Mouse (Mus musculus): ENCODE measurements at regions not wholly inside any gene's neighbourhood (a gene's known extent, or its start where the extent isn't known, plus 50 kb on each side); places are given as distances from the start of the nearest gene placed in this dataset.

GRCm38 (mm10) chr10:56453578-56454069 lies 76.5 kb downstream of the Gja1 start:
- in situ Hi-C loops (cut with MboI, MseI), result loop anchor here in 1 of 2 experiments (25.0 kb wide), 1 partner anchor 1784 kb away; the partner anchor contains the start of genes Duxf3 and Gm4981

GRCm38 (mm10) chr10:56455867-56456468 lies 78.8 kb downstream of the Gja1 start:
- in situ Hi-C loops (cut with MboI, MseI), result loop anchor here in 1 of 2 experiments (25.0 kb wide), 1 partner anchor 1781 kb away; the partner anchor contains the start of genes Duxf3 and Gm4981

DNA sequence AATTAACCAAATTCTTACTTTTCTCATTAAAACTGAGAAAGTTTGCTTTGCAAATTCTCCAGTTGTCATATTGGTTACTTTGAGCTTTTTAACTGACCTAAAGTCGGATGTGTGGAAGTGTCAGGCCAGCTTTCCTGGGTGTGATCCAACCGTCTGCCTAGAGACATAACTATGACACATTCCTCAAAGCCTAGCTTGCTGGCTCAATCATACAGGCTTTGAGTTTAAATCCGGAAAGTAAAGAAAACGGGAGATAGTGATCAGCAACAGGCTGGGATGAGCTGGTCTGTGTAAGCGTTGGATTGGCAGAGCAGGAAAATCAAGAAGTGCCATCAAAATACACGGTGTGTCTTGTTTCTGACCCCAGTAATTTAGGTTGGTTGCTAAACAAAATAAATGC lies 91.4 kb downstream of the Gja1 start:
- in situ Hi-C loops (cut with MboI, MseI), result loop anchor here in 1 of 2 experiments (25.0 kb wide), 1 partner anchor 1769 kb away; the partner anchor contains the start of genes Duxf3 and Gm4981

GRCm38 (mm10) chr10:56468993-56469712 lies 92.0 kb downstream of the Gja1 start:
- in situ Hi-C loops (cut with MboI, MseI), result loop anchor here in 1 of 2 experiments (25.0 kb wide), 1 partner anchor 1768 kb away; the partner anchor contains the start of genes Duxf3 and Gm4981

DNA sequence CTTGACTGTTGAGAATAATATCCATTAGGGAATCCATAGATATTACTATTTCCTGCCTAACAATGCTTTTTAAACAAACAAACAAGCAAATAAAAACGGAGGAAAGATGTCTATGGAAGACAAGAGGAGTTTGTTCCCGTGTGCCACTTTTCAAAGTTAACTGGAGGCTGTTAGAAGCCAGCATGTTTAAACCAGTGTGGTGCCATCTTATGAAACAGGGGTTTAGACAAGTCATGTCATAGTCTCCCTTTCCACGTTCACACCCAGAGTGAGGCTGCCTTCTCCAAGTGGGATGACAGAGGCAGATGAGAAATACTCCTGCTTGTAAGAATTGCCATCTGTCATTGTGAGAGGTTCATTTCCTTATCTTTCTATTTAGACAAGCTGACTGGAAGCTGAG lies 92.8 kb downstream of the Gja1 start:
- in situ Hi-C loops (cut with MboI, MseI), result loop anchor here in 1 of 2 experiments (25.0 kb wide), 1 partner anchor 1767 kb away; the partner anchor contains the start of genes Duxf3 and Gm4981

GRCm38 (mm10) chr10:56474951-56475350 lies 97.8 kb downstream of the Gja1 start:
- in situ Hi-C loops (cut with MboI, MseI), result loop anchor here in 1 of 2 experiments (25.0 kb wide), 1 partner anchor 1762 kb away; the partner anchor contains the start of genes Duxf3 and Gm4981

- in situ Hi-C loops (cut with MboI, MseI), result no loop called here
These were observed 105.1 kb downstream of the Gja1 start for GRCm38 (mm10) chr10:56482156-56482716.

DNA sequence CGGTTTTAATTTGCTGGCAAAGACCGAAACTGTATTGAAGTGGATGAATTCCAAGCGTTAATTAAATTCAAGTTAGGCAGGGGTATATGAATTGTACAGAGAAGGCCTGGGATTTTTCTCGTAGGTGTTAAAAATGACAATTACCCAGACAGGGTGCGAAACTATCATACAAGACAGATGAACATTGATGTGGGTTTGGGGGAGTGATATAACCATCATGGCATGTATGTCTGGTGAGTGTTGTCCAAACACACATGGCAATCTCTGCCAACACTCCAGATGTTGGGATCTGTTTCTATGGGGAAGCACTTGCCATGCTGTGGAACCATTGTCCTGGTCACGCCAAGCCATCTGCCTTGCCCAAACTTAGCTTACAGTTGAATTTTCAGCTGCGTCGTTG lies 107.8 kb downstream of the Gja1 start:
- in situ Hi-C loops (cut with MboI, MseI), result loop anchor here in 1 of 2 experiments (5.0 kb wide), 1 partner anchor 113 kb away; no protein-coding TSS in a partner anchor

DNA sequence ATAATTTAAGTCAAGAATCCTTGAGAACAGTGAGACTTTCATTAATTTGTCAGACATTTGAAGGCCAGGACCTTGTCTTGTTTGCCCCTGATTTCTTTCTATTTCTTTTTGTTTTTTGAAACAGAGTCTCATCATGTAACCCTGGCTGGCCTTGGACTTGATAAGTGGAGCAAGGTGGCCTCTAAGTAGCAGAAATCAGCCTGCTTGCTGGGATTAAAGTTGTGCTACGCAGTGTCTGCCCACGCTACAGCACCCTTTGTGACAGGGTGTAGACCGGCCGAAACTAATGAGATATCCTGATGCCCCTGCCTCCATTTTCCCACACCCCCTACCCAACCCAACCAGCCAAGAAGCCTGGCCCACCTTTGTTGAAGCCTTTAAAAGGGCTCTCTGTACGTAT lies 108.6 kb downstream of the Gja1 start:
- in situ Hi-C loops (cut with MboI, MseI), result loop anchor here in 1 of 2 experiments (5.0 kb wide), 1 partner anchor 113 kb away; no protein-coding TSS in a partner anchor

DNA sequence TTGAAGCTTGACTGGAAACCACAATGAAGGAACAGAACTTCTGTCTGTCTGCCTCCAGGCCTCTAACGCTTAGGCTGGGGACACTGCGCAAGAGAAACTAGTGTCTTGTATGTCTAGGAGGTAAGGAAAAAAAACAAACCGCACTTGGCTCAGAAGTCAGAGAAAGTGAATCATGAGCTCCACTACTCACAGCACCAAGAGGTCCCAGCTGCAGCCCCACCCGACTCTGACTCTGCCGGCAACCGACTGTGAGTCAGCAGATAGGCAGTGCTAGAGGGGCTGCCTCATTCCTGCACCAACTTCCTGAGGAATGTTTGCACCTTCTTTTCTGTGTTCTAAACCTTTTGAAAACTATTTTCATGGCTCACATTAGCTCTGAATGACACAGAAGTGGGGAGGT lies 109.5 kb downstream of the Gja1 start:
- in situ Hi-C loops (cut with MboI, MseI), result loop anchor here in 1 of 2 experiments (5.0 kb wide), 1 partner anchor 114 kb away; no protein-coding TSS in a partner anchor

GRCm38 (mm10) chr10:56493461-56493860 lies 116.3 kb downstream of the Gja1 start:
- in situ Hi-C loops (cut with MboI, MseI), result no loop called here

DNA sequence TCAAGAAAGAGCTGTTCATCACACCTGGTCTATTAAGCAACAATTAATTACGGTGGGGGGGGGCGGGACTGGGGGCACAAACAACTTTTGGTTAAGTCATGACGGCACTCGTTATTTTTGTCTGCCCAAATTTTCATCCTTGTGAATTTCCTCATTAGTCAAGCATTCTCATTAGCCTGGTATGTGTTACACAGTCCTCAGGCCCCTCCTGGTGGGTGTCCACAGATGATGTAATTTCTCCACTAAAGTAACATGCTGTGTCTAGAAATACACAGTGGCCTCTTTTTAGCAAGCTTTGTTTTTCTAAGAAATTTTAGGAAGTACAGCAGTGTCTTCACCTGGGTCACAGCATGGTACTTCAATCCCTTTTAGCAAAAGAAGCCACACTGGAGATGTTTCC lies 118.2 kb downstream of the Gja1 start:
- in situ Hi-C loops (cut with MboI, MseI), result no loop called here

- in situ Hi-C loops (cut with MboI, MseI), result no loop called here
These were observed 141.9 kb downstream of the Gja1 start for GRCm38 (mm10) chr10:56519041-56519440.

- in situ Hi-C loops (cut with MboI, MseI), result loop anchor here in 1 of 2 experiments (25.0 kb wide), 1 partner anchor 1863 kb away; no protein-coding TSS in a partner anchor
These were observed 148.7 kb downstream of the Gja1 start for GRCm38 (mm10) chr10:56525791-56526190.

GRCm38 (mm10) chr10:56537091-56537490 lies 160.0 kb downstream of the Gja1 start:
- in situ Hi-C loops (cut with MboI, MseI), result loop anchor here (10.0 to 25.0 kb wide), 2 partner anchors 1118 to 1875 kb away; no protein-coding TSS in a partner anchor

DNA sequence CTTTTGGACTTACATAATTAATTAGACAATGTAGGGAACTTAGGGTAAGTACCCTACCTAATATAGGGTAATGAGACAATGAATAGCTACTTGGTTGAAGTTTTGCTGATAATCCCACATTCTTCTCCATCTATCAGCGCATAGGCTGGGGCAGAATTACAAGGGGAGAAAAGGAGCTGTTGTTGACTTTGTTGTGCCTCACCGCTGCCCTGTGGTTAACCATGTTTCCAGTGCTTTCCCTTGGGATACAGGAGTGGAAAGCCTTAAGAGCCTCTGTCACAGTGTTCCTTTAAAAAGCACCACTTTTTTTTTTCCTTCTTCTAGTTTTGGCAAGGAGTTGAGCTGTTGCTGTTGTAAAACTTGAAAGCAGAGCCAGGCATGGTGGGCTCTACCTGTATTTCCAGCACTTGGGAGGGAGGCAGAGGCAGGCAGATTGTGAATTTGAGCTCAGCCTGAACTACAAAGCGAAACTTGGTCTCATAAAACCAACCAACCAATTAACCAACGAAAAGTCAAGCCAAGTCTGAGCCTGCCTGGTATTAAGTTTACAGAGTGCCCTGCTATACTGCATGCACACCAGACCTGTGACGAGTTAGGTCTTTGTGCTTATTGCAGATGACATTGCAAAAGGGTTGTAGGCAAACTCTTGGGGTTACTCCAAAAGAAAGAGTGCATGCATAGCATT lies 162.8 kb downstream of the Gja1 start:
- in situ Hi-C loops (cut with MboI, MseI), result loop anchor here (10.0 to 25.0 kb wide), 2 partner anchors 1115 to 1878 kb away; no protein-coding TSS in a partner anchor

GRCm38 (mm10) chr10:56542106-56542505 lies 165.0 kb downstream of the Gja1 start:
- in situ Hi-C loops (cut with MboI, MseI), result loop anchor here in 1 of 2 experiments (25.0 kb wide), 1 partner anchor 1880 kb away; no protein-coding TSS in a partner anchor

DNA sequence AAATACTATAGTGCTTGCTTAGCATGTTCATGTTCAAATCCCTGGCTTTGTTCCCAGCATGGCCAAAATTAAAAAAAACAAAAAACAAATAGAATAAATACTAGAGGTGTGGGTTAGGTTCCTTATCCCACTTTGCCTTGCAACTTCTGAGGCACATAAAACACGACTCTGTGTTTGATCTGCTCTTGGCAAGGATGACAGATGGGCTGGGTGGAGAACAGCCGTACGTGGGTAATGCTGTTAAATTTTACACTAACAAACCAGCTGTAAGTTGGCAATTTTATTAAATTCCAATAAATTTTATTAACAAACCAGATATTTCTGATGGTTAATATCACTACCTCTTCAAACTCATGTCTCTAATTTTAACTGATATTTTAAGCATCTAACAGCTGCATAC lies 168.9 kb downstream of the Gja1 start:
- in situ Hi-C loops (cut with MboI, MseI), result loop anchor here in 1 of 2 experiments (25.0 kb wide), 1 partner anchor 1884 kb away; no protein-coding TSS in a partner anchor

DNA sequence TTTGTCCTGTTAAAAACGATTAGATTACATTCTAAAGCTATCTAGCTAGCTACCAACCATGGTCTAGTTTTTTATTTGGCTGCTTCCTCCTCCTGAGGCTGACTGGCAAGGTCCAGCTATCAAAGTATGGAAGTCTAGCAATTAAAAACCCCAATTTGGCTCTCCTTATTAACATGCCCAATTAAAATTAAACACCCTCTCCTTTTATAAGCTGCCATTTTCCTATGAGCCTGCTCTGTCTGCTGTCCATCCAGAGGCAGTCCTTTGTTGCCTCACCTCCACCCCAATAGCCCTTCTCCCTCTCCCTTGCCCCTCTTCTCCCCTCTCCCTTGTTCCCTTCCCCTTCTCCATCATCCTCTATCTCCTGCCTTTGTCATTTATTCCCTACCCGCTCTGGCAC lies 169.7 kb downstream of the Gja1 start:
- in situ Hi-C loops (cut with MboI, MseI), result loop anchor here in 1 of 2 experiments (25.0 kb wide), 1 partner anchor 1885 kb away; no protein-coding TSS in a partner anchor

DNA sequence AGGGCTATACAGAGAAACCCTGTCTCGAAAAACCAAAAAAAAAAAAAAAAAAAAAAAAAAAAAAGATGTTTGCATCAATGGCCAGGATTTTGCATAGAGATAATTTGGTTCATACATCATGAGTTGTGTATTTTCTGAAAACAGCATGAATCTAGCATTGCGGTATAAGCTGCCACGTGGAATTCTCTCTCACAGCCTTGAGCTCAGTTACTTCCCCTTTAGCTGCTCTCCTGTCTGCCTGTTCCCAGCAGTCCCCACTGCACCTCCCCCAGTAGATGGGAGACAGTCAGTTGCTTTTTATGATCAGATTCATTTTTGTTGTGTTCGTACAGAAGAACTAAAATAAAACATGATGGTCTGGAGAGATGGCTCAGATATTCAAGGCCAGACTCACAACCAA lies 170.7 kb downstream of the Gja1 start:
- in situ Hi-C loops (cut with MboI, MseI), result loop anchor here in 1 of 2 experiments (25.0 kb wide), 1 partner anchor 1886 kb away; no protein-coding TSS in a partner anchor
